Mouse (Mus musculus): ENCODE measurements around the gene Vmn1r41.

The Vmn1r41 gene

DNA sequence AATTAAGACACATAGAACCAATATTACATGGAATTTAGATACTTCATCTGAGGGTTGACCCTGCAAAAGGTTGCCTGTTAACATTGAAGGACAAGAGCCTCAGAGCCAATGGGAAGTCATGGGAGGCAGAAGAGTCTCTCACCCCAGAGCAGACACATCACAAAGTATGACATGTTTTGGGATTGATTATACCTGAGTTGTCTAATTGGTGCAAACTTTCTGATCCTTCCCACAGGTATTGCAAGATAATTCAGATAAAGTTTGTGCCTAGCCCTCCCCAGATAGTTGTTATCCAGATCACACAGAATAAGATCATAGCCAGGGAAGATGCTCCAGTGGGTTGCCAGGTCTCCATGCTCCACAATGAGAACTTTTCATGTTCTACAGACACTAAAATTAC is at the start of gene Vmn1r41:
Vmn1r41 (plus strand) TSS at position 301 of the 400 bp plus-strand sequence.
- no peak for DNase-seq

GRCm38 (mm10) chr6:89706624-89707023 is 33.9 kb upstream of the Vmn1r41 start:
- DNase-seq: no peak

GRCm38 (mm10) chr6:89707240-89707639 is 33.3 kb upstream of the Vmn1r41 start, which contains the start of gene Vmn1r40:
Gene Vmn1r40 (plus strand): TSS chr6:89707540.
- DNase-seq: no peak

- DNase-seq: no peak
Observed at GRCm38 (mm10) chr6:89718051-89718450, 22.5 kb upstream of the Vmn1r41 start.

DNA sequence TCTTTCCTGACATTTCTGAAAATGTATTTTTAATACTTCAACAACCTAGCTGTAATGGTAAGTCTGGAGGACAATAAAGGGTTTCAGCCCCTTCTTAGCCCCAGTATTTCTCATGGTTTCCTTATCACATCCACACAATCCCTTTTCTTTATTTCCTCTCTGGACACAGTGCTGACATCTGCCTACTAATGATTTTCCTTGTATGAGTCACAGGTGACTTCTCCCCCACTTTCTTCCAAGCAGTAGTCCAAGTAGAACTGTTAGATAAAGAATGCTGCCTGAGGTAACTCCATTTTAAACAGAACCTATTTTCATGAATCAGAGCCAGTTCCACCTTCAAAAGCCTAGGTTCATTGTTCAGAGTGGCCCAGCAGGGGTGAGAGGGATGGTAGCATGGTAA is 2.2 kb downstream of the Vmn1r41 start:
- no peak for DNase-seq

DNA sequence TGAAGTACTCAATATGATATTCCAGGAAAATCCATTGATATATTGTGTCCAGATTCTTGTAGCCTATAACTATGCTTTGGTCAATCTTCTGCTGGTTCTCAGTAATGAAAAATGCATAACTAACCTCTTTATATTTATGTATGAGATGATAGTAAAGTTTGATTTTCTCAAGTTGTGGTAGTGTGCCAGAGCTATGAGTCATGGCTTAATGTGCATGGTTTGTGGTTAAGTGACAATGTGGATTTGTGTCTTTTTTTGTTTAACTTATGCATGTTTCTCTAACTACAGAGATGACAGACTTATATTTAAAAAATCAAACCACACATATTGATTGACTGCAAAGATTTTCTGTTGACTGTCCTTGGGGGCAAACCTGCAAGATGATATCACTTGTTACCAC is 49.7 kb downstream of the Vmn1r41 start:
- DNase-seq: no peak

Measured in cerebellum, adult 9-11 months (tissue).